Mouse (Mus musculus) kidney, adult 2 months (tissue): ENCODE data around the gene Jmjd6. TPM values are rescaled to one million over a fixed set of nuclear protein-coding genes. Genes with fewer than 3 reads are reported as not detected.

Source experiments
- DNase-seq: peaks from one replicate; pipeline ENCODE4 v3.0.0; 2021
- H3K27ac ChIP-seq: fragments of 200-500 bp; 2 replicates; pipeline ENCODE4 v1.5.1; 2012; ENCODE audit warnings: low read depth, low read length, control low read depth, inconsistent platforms; ENCODE audit not compliant: insufficient read depth
- H3K27me3 ChIP-seq: fragments of 200-500 bp; replicated peaks from 2 replicates; pipeline ENCODE4 v1.6.1; 2012; ENCODE audit warnings: mild to moderate bottlenecking, moderate library complexity, low read length, inconsistent platforms; ENCODE audit not compliant: control insufficient read depth, insufficient read depth
- H3K36me3 ChIP-seq: fragments of 200-500 bp; 2 replicates; pipeline ENCODE4 v1.6.1; 2012; ENCODE audit warnings: mild to moderate bottlenecking, moderate library complexity, low read length, inconsistent platforms; ENCODE audit not compliant: control insufficient read depth, insufficient read depth
- H3K4me1 ChIP-seq: fragments of 200-500 bp; 2 replicates; pipeline ENCODE4 v1.6.1; 2011; ENCODE audit warnings: low read length; ENCODE audit not compliant: control insufficient read depth, insufficient read depth
- H3K4me3 ChIP-seq: fragments of 200-500 bp; 2 replicates; pipeline ENCODE4 v1.5.1; 2011; ENCODE audit warnings: mild to moderate bottlenecking, low read depth, low read length, control low read depth; ENCODE audit not compliant: insufficient read depth
- CTCF ChIP-seq: fragments of 200-500 bp; conservative IDR thresholded peaks from 2 replicates; pipeline ENCODE4 v1.5.1; 2011; ENCODE audit warnings: low read depth, mild to moderate bottlenecking, control low read depth, low read length, moderate library complexity, mixed read lengths; ENCODE audit not compliant: insufficient read depth, insufficient read length
- POLR2A ChIP-seq: fragments of 200-500 bp; IDR thresholded peaks from one replicate; pipeline ENCODE4 v1.6.1; 2011; ENCODE audit warnings: low read depth, low read length, control low read depth
- WGBS: fragments of 180-500 bp; shearing (Covaris S2); methylation state at CpG from one replicate; pipeline ENCODE4 v1.1.7; 2018; 5-methylcytosine and 5-hydroxymethylcytosine counted together
- polyA plus RNA-seq: library from polyadenylated mRNA; depleted of rRNA; stranded (reverse); fragments of >200 nt; gene quantifications from 2 replicates; pipeline ENCODE4 v1.2.3, GENCODE M21; 2012

Jmjd6 gene
- polyA plus RNA-seq, 1 experiment: 19.6 TPM

DNA sequence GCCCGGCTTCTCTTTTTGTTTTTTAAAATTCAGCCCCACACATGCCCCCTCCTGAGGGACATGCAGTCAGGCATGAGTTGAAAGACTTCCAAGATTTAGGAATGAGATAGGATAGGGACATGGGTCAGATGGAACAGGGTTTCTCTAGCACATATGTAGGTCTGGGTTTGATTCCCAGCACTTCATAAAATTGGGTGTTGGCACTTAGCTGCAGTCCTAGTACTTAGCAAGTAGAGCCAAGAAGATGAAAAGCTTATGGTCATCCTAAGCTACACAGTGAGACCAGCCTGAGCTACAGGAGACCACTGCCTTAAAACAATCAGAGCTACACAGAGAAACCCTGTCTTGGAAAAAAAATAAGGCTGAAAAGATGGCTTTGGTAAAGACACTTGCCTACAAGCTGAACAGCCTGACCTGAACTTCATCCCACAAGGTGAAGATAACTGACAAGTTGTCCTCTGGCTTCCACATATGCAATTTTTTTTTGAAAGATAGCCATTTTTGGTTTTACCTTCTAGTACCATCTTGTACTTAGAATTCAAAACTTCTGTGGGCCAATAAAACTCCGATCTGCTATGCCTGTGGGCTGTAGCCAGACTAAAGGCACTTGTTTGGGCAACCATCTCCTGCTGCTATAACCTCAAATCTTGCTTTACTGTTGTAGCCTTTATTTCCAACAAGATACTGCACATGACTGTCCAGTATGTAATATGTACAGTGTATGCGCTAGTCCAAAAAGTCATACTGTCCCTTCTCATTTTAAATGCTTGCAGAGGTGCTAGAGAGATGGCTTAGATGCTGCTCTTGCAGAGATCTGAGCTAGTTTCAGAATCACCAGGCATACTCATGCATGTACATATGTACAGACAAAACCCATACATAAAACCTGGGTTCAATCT, 4.2 kb upstream of the Jmjd6 start:
- Histone ChIP-seq H3K27ac (no peak overlapping the region), H3K4me1 (peaks cover 8% of the 10 kb centered on the region; the same call in 1 of the 2 replicates), H3K4me3 (no peak overlapping the region), H3K36me3 (peaks cover 22% of the 10 kb centered on the region), H3K27me3 (no peaks in the 10 kb centered on the region)
- DNase-seq: no peak
- WGBS: 89% methylated on average over 3 of the region's 3 CpGs
- TF ChIP-seq POLR2A (no peak), CTCF (no peak)

DNA sequence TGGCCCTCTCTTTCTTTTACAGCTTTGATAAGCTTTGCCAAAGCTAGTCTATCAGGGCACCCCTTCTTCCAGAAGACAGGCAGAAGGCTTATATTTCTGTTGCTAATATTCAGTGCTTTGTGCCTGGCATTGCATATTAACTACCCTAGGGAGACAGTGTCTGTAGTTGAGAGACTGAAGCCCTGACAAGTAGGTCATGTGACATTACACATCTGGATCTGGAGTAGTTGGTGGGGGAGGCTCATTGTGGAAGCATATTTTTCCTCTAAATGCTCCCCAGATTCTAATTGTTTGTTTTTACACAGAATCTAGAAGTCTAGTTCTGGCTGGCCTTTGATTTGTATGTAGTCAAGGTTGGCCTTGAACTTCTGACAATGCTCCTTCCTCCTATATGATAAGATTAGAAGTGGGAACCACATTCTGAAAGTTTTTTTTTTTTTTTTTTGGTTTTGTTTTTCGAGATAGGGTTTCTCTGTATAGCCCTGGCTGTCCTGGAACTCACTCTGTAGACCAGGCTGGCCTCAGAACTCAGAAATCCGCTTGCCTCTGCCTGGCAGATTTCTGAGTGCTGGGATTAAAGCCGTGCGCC, 3.4 kb upstream of the Jmjd6 start:
- H3K36me3 ChIP-seq: peaks cover 20% of the 10 kb centered on the region
- H3K27ac ChIP-seq: no peak overlapping the region
- no peak for TF ChIP-seq POLR2A
- TF ChIP-seq CTCF: no peak
- H3K4me1 ChIP-seq: peaks cover 9% of the 10 kb centered on the region; the same call in 1 of the 2 replicates
- 79% methylated on average over 4 of the region's 4 CpGs for WGBS
- no peak for DNase-seq
- H3K27me3 ChIP-seq: no peaks in the 10 kb centered on the region
- no peak overlapping the region for H3K4me3 ChIP-seq

DNA sequence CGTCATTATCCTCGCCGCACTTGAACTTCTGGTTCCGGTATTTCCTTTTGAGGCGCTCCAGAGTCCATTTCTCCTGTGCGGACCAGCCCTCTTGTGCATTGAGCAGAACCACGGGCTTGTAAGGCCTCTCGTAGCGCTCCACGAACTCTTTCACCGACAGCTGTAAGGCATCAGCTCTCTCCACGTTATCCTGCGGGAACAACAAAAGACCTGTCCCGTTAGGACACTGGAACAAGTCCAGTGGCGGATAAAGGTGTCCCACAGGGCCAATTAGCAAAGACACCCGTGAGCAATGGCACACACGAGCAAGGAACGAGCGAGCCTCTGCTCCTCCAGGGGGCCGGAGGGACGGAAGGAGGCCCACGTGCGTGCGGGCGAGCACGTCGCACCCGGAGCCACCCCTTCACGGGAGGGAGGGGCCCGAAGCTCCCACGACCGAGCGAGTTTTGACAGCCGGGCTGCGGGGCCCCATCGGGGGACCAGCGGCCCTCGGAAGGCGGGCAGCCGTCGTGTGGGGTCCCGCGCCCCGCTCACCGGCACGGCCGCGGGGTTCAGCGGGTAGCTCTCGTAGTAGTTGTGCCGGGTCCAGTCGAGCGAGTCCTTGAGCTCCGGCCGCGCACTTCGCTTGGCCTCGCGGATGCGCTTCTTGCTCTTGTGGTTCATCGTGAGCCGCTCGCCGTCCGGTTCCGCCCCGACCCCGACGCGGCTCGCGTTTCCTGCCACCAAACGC, 553 bp downstream of the Jmjd6 start:
- peak overlapping the region; percentile 93 for H3K27ac ChIP-seq
- peak; percentile 72 for DNase-seq
- TF ChIP-seq POLR2A (no peak), CTCF (no peak)

DNA sequence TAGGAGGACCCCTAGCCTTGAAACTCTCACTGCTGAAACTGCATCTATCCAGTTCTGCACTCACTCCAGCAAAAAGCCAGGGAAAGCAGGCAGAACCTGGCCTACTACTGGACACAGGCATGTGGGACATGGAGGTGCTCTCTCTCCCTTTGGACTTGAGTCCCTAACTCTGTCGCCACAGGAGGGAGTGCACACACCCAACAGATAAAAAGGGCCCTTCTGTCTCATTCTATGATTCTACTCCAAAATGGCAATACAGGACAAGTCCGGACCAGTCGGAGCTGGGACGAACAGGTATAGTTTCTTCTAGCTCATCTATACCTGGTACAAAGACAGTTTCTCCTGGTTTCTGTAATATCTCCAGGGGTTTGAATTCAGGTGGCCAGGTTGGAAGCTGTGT, 2.5 kb downstream of the Jmjd6 start:
- Histone ChIP-seq H3K36me3 (peaks cover 7% of the 10 kb centered on the region), H3K4me3 (no peak overlapping the region), H3K4me1 (peaks cover 13% of the 10 kb centered on the region), H3K27ac (no peak overlapping the region), H3K27me3 (no peaks in the 10 kb centered on the region)
- 77% methylated on average over 4 of the region's 4 CpGs for WGBS
- DNase-seq: no peak
- TF ChIP-seq CTCF (no peak), POLR2A (no peak)

More for the DNA sequence above, 553 bp downstream of the Jmjd6 start:
- Histone ChIP-seq H3K4me1 (peaks cover 13% of the 10 kb centered on the region), H3K36me3 (peaks cover 6% of the 10 kb centered on the region), H3K4me3 (peak overlapping the region; percentile 61), H3K27me3 (no peaks in the 10 kb centered on the region)
- under 1% methylated on average over 73 of the region's 73 CpGs for WGBS

DNA sequence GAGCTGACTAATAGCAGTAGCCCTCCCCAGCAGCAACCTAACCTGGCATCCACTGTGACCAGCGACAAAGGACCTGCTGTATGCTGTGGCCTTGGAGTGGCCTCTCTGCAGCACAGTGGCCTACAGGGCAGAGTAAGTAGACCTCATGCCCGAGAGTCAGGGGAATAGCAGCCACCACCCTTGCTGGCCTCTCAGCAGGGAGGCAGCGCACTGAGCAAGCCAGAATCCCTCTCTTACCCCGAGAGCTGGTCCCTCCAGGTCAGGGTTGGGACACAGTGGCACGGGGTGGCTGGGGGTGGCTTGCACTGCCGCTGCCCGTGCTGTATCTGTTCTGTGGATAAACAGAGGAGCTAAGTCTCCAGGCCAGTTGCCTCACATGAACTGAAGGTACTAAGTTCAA, 3.6 kb downstream of the Jmjd6 start:
- no peak for DNase-seq
- no peak for TF ChIP-seq CTCF
- TF ChIP-seq POLR2A: no peak
- Histone ChIP-seq H3K4me1 (peaks cover 13% of the 10 kb centered on the region), H3K36me3 (peaks cover 12% of the 10 kb centered on the region), H3K27me3 (no peaks in the 10 kb centered on the region), H3K27ac (no peak overlapping the region), H3K4me3 (no peak overlapping the region)
- WGBS: 64% methylated on average over 7 of the region's 7 CpGs

DNA sequence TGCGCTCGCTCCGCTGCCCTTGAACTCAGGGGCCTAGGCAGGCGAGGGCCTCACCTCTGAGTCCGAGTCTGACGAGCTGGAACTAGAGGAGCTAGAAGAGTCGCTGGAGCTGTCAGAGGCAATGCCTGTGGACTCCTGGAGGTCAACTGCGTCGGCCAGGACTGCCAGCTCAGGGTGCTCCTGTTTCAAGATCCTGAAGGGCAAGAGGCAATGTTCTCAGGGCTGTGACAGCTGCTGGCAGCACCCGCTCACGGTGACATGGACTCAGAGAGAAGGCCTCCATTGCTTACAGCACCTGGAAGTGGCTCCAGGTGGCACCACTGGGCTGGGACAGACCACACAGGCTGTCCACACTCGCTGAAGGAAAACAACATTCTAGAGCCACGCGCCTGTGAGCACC, 4.3 kb downstream of the Jmjd6 start:
- DNase-seq: no peak
- Histone ChIP-seq H3K4me1 (peaks cover 8% of the 10 kb centered on the region), H3K27ac (no peak overlapping the region), H3K4me3 (no peak overlapping the region), H3K27me3 (no peaks in the 10 kb centered on the region), H3K36me3 (peaks cover 12% of the 10 kb centered on the region)
- 60% methylated on average over 14 of the region's 14 CpGs for WGBS
- TF ChIP-seq POLR2A: no peak

DNA sequence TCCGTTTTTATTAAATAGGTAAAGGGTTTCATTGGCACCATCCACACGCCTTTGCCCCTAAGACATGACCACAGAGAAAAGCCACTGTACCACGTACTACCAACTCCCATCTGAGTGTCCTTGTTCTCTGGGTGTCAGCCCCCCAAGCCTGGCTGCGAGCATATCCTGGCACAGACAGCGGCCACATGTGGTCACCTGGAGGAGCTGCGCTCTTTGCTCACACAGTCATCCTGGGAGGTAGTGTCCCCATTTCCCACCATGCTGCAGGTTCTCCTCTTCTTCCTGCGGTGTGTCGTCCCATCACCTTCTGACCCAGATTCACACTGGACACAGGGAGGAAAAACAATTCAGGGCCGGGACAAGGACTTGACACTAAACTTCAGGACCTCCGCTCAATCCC, 5.8 kb downstream of the Jmjd6 start:
- 90% methylated on average over 10 of the region's 10 CpGs for WGBS
- H3K4me1 ChIP-seq: peaks cover 8% of the 10 kb centered on the region

More for the DNA sequence above, 5.8 kb downstream of the Jmjd6 start:
- no peak for DNase-seq
- H3K27me3 ChIP-seq: no peaks in the 10 kb centered on the region
- TF ChIP-seq POLR2A (no peak), CTCF (no peak)
- H3K27ac ChIP-seq: no peak overlapping the region
- H3K36me3 ChIP-seq: peaks cover 12% of the 10 kb centered on the region
- no peak overlapping the region for H3K4me3 ChIP-seq
